Mouse (Mus musculus) hindbrain, embryonic 14.5 days (tissue): ENCODE data around the gene Cutc. TPM values are rescaled to one million over a fixed set of nuclear protein-coding genes. Genes with fewer than 3 reads are reported as not detected.

Experiments
- ATAC-seq: fragments of 200-750 bp; cut with Nextera tagmentation; 2 replicates; pipeline ENCODE4 v1.8.0; 2017; ENCODE audit warnings: moderate number of reproducible peaks, mild to moderate bottlenecking, moderate TSS enrichment, moderate library complexity; ENCODE audit not compliant: low FRiP score
- DNase-seq: peaks from one replicate; pipeline ENCODE4 v3.0.0-alpha.2; 2015; ENCODE audit warnings: low spot score
- H3K27ac ChIP-seq: fragments of 300-500 bp; sonication (generic); 2 replicates; pipeline ENCODE4 v1.5.1; 2014; ENCODE audit warnings: mild to moderate bottlenecking, moderate library complexity
- H3K27me3 ChIP-seq: fragments of 300-500 bp; sonication (generic); 2 replicates; pipeline ENCODE4 v1.6.1; 2014; ENCODE audit warnings: mild to moderate bottlenecking, low read length, mixed read lengths; ENCODE audit not compliant: control insufficient read depth, insufficient read depth
- H3K36me3 ChIP-seq: fragments of 300-500 bp; sonication (generic); replicated peaks from 2 replicates; pipeline ENCODE4 v1.6.1; 2014; ENCODE audit not compliant: control insufficient read depth, insufficient read depth
- H3K4me1 ChIP-seq: fragments of 300-500 bp; sonication (generic); replicated peaks from 2 replicates; pipeline ENCODE4 v1.6.1; 2014; ENCODE audit warnings: antibody characterized with exemption, low read length, mixed read lengths; ENCODE audit not compliant: control insufficient read depth, insufficient read depth
- H3K4me2 ChIP-seq: fragments of 300-500 bp; sonication (generic); replicated peaks from 2 replicates; pipeline ENCODE4 v1.6.1; 2014; ENCODE audit warnings: mild to moderate bottlenecking, moderate library complexity
- H3K4me3 ChIP-seq: fragments of 300-500 bp; sonication (generic); replicated peaks from 2 replicates; pipeline ENCODE4 v1.5.1; 2014; ENCODE audit warnings: mild to moderate bottlenecking, low read length
- H3K9ac ChIP-seq: fragments of 300-500 bp; sonication (generic); 2 replicates; pipeline ENCODE4 v1.6.1; 2014
- H3K9me3 ChIP-seq: fragments of 300-500 bp; sonication (generic); 2 replicates; pipeline ENCODE4 v1.6.1; 2016; ENCODE audit warnings: low read length; ENCODE audit not compliant: control insufficient read depth
- WGBS: fragments of 180-500 bp; shearing (Covaris S2); extraction: QIAGEN DNeasy Blood & Tissue Kit; methylation state at CpG from one replicate; pipeline ENCODE4 v1.1.7; 2014; 5-methylcytosine and 5-hydroxymethylcytosine counted together
- polyA plus RNA-seq: library from polyadenylated mRNA; unstranded; fragments of >200 nt; fragmentation: Nextera tagmentation; extraction: Ambion mirVana; gene quantifications from 2 replicates; pipeline ENCODE4 v1.2.1, GENCODE M21; 2014

Gene Cutc
- polyA plus RNA-seq, 1 experiment from 2014 or later = 7.7 TPM

DNA sequence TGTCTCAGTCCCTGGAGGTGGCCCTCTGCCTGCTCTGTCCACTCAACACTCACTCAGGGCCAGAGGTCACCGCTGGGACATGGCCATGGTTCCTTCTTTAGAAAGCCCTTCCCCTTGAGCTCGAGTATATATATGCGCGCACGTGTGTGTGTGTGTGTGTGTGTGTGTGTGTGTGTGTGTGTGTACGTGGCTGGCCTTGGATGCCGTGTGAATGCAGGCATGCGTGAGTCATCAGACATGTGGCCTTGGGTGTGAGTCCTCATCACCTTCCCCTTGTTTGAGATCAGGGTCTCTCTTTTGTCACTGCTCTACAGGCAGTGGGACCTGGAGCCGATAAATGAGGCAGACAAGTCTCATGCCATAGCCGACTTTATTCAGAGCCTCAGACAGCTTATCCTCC lies 29.3 kb upstream of the Cutc start:
- no peak overlapping the region for H3K9ac ChIP-seq
- ATAC-seq (no peak), DNase-seq (no peak)
- no peak overlapping the region for H3K4me3 ChIP-seq
- H3K27me3 ChIP-seq = no peaks in the 10 kb centered on the region
- H3K27ac ChIP-seq = no peak overlapping the region
- no peak overlapping the region for H3K4me2 ChIP-seq
- H3K4me1 ChIP-seq = no peaks in the 10 kb centered on the region
- no peaks in the 10 kb centered on the region for H3K9me3 ChIP-seq
- peaks cover 73% of the 10 kb centered on the region for H3K36me3 ChIP-seq
- WGBS = 83% methylated on average over 10 of the region's 10 CpGs

DNA sequence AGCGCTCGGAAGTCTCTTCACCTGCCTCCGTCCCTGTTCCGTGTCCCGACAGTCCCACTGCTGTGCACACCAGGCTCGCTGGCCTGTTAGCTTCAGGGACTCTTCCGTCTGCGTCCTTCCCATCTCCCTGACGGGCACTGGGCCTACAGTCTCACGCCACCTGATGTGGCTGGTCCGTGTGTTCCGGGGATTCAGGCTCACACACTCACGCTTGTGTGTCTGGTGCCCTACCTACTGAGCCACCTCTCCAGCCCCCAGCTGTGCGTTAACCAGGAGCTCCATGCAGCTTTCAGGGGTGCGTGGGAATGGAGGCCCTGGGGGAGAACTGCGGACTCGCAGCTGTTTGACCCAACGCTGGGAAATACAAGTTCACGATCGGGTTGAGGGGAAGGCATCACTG lies 28.6 kb upstream of the Cutc start:
- Histone ChIP-seq H3K36me3 (peaks cover 73% of the 10 kb centered on the region), H3K4me1 (no peaks in the 10 kb centered on the region), H3K27me3 (no peaks in the 10 kb centered on the region), H3K9ac (no peak overlapping the region), H3K9me3 (no peaks in the 10 kb centered on the region), H3K4me2 (no peak overlapping the region), H3K27ac (no peak overlapping the region), H3K4me3 (no peak overlapping the region)
- 94% methylated on average over 20 of the region's 20 CpGs for WGBS
- ATAC-seq = no peak
- no peak for DNase-seq

DNA sequence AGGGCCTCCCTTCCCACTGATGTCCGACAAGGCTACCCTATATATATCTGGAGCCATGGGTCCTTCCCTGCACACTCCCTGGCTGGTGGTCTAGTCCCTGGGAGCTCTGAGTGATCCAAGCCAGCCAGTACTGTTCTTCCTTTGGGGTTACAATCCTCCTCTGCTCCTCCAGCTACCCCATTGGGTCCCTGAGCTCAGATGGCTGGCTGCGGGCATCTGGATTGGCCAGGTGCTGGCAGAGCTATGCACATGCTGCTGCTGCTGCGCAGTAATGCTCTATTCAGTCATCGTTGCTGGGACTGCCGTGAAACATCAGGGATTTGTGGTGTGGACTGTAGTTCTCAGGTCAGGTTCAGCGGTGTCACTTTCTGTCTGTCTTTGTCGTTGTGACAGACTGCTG lies 28.0 kb upstream of the Cutc start:
- Histone ChIP-seq H3K27ac (no peak overlapping the region), H3K4me1 (no peaks in the 10 kb centered on the region), H3K4me3 (no peak overlapping the region), H3K9me3 (no peaks in the 10 kb centered on the region), H3K27me3 (no peaks in the 10 kb centered on the region), H3K4me2 (no peak overlapping the region), H3K9ac (no peak overlapping the region), H3K36me3 (peaks cover 73% of the 10 kb centered on the region)
- DNase-seq (no peak), ATAC-seq (no peak)
- WGBS = 88% methylated on average over 7 of the region's 7 CpGs

DNA sequence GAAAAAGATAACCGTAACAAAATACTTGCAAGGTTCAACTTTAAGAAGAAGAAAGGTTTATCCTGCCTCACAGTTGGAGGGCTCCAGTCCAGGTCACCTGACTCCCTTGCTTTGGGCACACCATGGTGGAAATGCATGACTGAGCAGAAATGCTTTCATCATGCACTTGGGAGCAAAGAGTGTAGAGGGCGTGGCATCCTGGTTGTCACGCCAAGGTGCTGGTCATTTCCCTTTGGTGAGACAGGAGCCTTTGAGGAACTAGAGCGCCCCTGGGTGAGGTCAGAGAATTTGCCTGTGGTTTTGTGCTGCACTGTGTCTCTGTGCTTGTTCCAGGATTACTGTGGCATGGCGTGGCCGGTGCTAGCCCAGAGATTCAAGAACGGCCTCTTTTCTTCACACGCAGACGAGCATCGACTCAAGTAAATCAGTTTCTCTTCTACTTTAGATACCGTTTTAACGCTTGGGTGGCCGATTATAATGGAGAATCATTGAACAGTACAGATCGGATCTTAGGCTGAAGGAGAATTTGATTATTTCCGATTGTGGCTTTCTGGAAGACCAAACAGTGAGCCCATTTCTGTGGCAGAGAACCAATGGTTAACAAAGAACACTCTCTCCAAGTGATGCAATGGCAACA lies 26.2 kb upstream of the Cutc start:
- Histone ChIP-seq H3K9ac (no peak overlapping the region), H3K4me2 (no peak overlapping the region), H3K9me3 (no peaks in the 10 kb centered on the region), H3K4me3 (no peak overlapping the region), H3K27ac (no peak overlapping the region), H3K27me3 (no peaks in the 10 kb centered on the region), H3K4me1 (no peaks in the 10 kb centered on the region), H3K36me3 (peaks cover 62% of the 10 kb centered on the region)
- ATAC-seq (no peak), DNase-seq (no peak)
- WGBS = 77% methylated on average over 15 of the region's 15 CpGs

DNA sequence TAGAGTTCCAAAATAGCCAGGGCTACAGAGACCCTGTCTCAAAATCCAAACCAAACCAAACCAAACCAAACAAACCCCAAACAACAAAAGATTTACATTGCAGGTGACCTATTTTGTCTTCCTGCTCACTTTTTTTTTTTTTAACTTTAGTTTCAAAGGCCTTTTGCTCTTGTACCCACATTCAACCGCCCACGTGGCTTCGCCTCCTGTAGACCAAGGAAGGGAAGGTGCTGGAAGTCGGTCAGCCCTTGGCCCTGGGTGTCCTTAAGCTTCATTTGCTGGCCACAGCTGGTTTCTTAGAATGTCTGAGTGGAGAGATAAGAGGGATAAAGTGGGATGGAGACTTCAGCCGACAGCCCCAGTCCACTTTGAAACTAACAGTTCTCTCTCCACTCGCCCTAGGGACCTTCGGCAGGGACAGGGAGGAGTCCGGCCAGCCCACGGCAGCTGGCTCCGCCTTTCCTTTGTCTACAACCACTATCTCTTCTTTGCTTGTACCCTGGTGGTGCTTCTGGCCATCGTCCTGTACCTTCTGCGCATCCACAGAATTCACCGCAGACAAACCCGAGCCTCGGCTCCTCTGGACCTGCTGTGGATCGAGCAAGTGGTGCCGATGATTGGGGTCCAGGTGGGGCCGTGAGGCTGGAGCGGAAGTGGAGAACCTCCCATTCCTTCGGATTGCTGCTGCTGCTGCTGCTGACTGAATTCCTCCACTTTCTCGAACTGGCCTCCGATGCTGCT lies 23.3 kb upstream of the Cutc start:
- peak overlapping the region; percentile 12; the same call in 1 of the 2 replicates for H3K4me3 ChIP-seq
- WGBS = 43% methylated on average over 22 of the region's 22 CpGs

DNA sequence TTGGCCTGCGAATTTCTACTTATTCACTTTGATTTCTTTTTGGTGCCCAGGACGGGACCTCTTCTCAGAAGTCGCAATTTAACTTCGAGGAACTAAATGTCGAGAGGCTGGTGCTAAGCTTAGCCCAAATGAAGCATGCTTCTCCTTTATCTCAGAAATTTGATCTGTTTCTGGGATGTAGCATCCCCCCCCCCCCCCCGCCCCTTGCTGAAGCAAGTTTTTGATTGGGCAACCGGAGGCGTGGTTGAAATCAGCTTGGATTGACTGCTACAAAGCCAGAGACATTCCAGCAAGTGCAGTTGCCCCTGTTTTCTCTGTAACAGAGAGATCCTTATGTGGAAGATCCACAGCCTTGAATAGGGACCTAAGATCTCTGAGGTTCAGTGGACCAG lies 22.8 kb upstream of the Cutc start:
- Histone ChIP-seq H3K4me1 (no peaks in the 10 kb centered on the region), H3K9ac (peak overlapping the region; percentile 46; the same call in 1 of the 2 replicates), H3K4me2 (peak overlapping the region; percentile 38), H3K27ac (0 out of 2 replicates have a peak overlapping the region, but pooled peaks have one; percentile 33), H3K4me3 (peak overlapping the region; percentile 12; the same call in 1 of the 2 replicates), H3K27me3 (no peaks in the 10 kb centered on the region), H3K36me3 (peaks cover 51% of the 10 kb centered on the region), H3K9me3 (no peaks in the 10 kb centered on the region)
- no peak for ATAC-seq
- WGBS = 37% methylated on average over 7 of the region's 8 CpGs
- DNase-seq = no peak

More for the DNA sequence above, 23.3 kb upstream of the Cutc start:
- Histone ChIP-seq H3K9ac (peak overlapping the region; percentile 46), H3K9me3 (no peaks in the 10 kb centered on the region), H3K27me3 (no peaks in the 10 kb centered on the region), H3K4me1 (no peaks in the 10 kb centered on the region), H3K36me3 (peaks cover 47% of the 10 kb centered on the region), H3K4me2 (peak overlapping the region; percentile 38), H3K27ac (0 out of 2 replicates have a peak overlapping the region, but pooled peaks have one; percentile 33)
- DNase-seq (no peak), ATAC-seq (no peak)

DNA sequence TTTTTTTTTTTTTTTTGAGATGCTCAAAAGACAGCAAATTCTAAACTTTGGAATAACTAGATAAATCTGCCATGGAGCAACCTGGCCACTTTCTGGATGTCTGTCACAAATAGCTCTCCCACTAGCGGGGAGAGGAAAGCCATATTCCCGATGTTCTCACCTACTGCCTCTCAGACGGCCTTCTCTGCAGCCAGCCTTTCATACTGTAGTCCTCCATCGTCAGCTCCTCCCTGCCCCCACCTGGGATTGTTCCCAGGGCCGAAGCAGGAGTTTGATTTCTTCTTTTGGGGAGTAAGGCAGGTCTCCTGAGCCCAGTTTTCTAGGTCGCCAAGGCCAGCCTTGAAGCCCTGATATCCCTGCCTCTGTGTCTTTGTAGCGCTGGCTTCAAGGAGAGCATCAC lies 21.6 kb upstream of the Cutc start:
- no peak overlapping the region for H3K9ac ChIP-seq
- H3K27ac ChIP-seq = no peak overlapping the region
- DNase-seq (no peak), ATAC-seq (no peak)
- H3K9me3 ChIP-seq = no peaks in the 10 kb centered on the region
- H3K4me2 ChIP-seq = no peak overlapping the region
- H3K4me1 ChIP-seq = no peaks in the 10 kb centered on the region
- no peaks in the 10 kb centered on the region for H3K27me3 ChIP-seq
- 69% methylated on average over 7 of the region's 7 CpGs for WGBS
- H3K4me3 ChIP-seq = no peak overlapping the region
- peaks cover 50% of the 10 kb centered on the region for H3K36me3 ChIP-seq

DNA sequence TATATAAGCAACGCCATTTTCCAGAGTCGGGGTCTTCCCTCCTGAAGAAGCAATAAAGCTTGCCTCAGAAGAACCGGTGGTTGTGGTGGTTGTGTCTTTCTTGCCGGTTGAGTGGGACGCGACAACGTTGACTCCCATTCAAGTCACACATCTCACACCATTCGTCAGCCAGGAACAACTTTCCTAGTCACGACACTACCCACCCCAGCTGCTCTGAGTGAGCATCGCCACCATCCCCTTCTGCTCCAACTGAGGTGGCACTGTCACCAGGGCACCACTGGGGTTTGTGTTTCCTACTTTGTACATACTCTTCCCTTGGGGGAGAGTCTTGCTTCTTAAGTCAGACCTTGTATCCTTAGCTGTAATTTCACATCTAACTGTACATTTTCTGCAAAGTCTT lies 14.4 kb upstream of the Cutc start:
- Histone ChIP-seq H3K9me3 (no peaks in the 10 kb centered on the region), H3K27me3 (no peaks in the 10 kb centered on the region), H3K4me3 (no peak overlapping the region), H3K27ac (no peak overlapping the region), H3K4me1 (no peaks in the 10 kb centered on the region), H3K4me2 (no peak overlapping the region), H3K9ac (no peak overlapping the region), H3K36me3 (peaks cover 85% of the 10 kb centered on the region)
- ATAC-seq (no peak), DNase-seq (no peak)
- WGBS = 98% methylated on average over 10 of the region's 10 CpGs

DNA sequence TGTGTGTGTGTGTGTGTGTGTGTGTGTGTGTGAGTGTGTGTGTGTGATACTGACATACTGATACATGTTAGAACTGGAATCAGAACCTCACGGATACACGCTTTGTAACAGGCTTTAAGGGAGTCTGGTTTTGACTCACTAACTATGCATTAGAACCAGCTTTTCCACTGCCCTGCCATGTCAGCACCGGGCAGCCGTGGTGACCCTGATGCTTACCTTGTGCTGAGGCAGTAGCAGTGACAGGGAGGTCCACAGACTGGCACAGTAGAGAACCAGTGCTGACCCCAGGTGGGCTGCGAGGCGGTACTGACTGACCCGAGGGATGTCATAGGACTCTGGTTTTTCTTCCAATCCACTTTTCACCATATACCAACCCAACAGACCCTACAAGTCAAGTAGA lies 9.4 kb upstream of the Cutc start:
- H3K4me2 ChIP-seq = no peak overlapping the region
- H3K27ac ChIP-seq = no peak overlapping the region
- H3K9me3 ChIP-seq = no peaks in the 10 kb centered on the region
- peaks cover 92% of the 10 kb centered on the region for H3K36me3 ChIP-seq
- H3K9ac ChIP-seq = no peak overlapping the region
- H3K27me3 ChIP-seq = no peaks in the 10 kb centered on the region
- H3K4me3 ChIP-seq = no peak overlapping the region
- DNase-seq = no peak
- 97% methylated on average over 7 of the region's 7 CpGs for WGBS
- no peaks in the 10 kb centered on the region for H3K4me1 ChIP-seq
- no peak for ATAC-seq
